Mouse (Mus musculus) regulatory T cell (primary cell): ENCODE results near the gene Fbxw8.

Experiments used
- in situ Hi-C: fragments of 300-600 bp; cut with MboI, MseI; formaldehyde crosslinking; loops from one replicate; pipeline ENCODE4 v1.15.1; 2025; ENCODE audit warnings: high pct_unique_total_duplicates

Gene Fbxw8

DNA sequence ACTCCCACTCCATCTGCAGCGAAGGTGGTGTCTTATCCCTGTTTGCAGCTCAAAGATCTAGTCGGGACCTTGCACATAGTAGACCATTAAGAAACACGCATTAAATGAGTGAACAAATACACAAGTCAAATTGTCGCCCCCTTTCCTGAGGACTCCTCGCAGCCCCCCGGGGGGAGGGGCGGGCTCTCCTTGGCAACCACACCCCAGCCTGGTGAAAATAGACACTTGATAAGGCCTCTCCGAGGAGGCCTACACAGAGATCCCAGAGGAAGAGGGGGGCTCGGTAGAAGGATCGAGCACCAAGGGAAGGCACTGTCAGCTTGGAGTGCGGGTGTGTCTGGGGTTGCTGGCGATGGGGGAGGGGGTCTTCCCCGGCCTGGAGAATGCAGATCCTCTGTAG is 128.9 kb downstream of the Fbxw8 start:
- in situ Hi-C loops, result loop anchor here (5.0 kb wide), 1 partner anchor 41 kb away; no protein-coding TSS in a partner anchor

DNA sequence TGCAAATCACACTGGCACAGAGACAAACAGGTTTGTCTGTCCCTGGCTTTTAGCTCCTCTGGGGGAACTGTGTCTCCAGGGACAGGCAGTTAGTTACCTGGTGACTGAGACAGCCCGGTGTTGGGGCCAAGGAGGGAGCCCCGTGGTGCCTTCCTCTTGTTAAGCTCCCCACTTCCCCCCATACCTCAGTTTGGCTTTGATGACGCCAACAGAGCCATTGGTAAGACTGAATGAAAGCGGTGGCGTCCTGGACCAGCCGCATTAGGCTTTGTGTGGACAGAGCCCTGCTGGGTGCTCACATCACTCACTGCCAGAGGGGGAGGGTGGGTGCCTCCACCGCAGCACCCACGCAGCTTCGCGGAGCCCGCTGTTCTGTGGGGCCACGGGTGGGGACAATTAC is 129.4 kb downstream of the Fbxw8 start:
- in situ Hi-C loops, result loop anchor here (5.0 kb wide), 1 partner anchor 41 kb away; no protein-coding TSS in a partner anchor

- in situ Hi-C loops, result no loop called here
Measured at GRCm38 (mm10) chr5:118023053-118023452, 132.2 kb downstream of the Fbxw8 start.

GRCm38 (mm10) chr5:118019905-118020304 is 135.4 kb downstream of the Fbxw8 start:
- in situ Hi-C loops, result no loop called here

DNA sequence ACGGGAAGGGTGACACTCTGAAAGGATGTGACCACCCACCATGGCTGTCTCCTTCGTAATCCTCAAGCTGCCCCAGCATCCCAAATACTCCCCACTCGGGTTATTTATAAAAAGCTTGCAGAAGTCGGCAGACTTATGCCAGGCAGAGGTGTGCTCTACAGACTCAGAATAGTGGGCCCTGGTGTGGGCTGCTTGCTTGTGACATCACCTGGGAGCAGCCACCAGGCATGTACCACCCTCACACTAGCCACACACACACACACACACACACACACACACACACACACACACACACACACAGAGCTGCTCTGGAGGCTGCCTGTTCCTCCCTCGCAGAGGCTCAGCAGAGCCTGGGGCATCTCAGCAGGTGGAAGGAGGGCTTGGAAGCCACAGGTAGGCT is 137.7 kb downstream of the Fbxw8 start:
- in situ Hi-C loops, result no loop called here

GRCm38 (mm10) chr5:118015669-118016068 is 139.6 kb downstream of the Fbxw8 start:
- in situ Hi-C loops, result no loop called here

- in situ Hi-C loops, result no loop called here
Measured at GRCm38 (mm10) chr5:118015028-118015427, 140.2 kb downstream of the Fbxw8 start.
